Mouse (Mus musculus): Measurements from ENCODE around the gene Timm13.

The Timm13 gene

DNA sequence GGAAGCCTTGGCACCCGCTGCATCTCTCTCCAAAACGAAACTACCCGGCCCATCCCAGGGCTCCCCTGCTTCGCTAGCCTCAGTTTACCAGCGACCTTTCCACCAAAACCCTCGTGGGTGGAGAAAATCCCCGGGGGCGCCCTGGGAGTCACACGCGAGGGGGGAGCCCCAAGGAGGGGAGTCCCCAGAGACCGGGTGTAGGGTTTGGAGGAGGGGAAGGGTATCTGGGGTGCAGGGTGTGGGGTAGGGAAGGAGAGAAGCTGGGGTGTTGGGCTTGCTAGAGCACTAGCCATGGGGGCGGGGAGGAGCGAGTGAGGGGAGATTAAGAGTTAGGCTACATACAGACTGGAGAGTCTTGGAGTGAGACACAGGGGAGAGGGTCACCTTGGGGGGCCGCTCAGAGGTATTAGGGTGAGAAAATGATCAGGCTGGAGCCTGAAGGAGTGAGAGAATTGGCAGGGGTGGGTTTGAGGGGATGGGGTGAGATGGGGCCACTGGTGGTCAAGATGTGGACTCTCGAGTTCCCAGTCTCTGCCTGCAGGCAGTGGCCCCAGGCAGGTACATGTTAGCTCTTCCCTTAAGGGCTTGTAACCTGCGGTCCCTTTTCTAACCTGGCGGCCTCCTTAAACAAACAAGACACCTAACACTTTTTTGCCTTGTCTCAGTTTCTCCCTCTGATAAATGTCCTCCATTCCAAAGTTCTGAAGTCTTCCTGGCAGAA, 32.1 kb upstream of the Timm13 start:
- no peak for DNase-seq (ENCODE audit: low spot score)

DNA sequence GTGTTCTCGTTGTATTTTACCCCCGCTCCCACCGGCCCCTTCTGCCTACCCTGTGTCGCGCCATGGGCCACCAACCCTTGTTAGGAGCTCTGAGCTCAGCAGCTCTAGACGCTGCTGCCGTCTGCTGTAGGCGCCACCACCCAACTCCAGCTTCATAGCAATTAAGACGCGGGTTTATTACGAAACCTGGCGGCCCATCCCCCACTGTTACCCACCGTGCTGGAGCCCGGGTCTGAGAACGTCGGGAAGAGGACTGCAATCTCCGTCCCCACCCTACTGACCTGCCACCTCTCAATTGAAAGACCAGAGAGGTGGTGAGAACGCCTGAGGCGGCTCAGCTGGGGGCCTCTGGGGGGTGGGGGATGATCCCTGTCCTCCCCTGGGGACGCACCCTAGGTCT, 31.4 kb upstream of the Timm13 start:
- no peak for DNase-seq (ENCODE audit: low spot score)

DNA sequence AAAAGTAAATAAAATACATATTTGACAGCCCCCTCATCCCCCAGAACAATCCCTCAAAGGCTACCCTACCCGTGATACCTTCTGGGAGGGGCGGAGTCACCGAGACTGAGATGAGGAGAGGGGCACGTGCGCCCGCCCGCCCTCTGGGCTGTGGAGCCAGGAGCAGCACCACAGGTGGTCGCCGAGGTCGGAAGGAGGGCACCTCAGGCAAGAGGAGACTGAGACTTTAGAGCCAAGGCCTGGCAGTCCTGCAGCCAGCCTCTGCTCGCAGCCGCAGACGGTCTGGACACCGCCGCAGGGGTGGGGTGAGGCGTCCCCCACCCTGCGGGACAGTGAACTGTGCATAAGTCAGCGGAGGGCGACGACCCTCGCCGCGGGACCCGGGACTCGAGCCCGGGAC, 30.9 kb upstream of the Timm13 start:
- no peak for DNase-seq (ENCODE audit: low spot score)

DNA sequence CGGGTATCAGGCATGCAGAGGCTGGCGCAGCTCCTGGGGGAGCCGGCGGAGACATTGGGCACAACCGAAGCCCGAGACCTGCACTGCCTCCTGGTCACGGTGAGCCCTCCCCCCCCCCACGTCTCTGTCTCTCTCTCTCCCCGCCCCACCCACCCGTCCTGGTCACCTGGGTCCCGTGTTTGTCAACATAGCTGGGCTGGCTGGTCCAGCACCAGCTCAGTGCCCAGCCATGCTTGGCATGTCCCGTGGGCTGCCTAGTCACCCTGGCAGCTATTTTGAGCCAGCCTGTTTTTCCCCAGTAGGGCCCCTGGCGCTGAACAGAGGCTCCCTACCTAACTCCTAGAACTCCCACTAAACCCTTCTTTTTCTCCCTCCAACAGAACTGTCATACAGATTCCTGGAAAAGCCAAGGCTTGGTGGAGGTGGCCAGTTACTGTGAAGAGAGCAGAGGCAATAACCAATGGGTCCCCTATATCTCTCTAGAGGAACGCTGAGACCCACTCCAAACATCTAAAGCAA, 30.4 kb upstream of the Timm13 start:
- DNase-seq (ENCODE audit: low spot score): no peak

DNA sequence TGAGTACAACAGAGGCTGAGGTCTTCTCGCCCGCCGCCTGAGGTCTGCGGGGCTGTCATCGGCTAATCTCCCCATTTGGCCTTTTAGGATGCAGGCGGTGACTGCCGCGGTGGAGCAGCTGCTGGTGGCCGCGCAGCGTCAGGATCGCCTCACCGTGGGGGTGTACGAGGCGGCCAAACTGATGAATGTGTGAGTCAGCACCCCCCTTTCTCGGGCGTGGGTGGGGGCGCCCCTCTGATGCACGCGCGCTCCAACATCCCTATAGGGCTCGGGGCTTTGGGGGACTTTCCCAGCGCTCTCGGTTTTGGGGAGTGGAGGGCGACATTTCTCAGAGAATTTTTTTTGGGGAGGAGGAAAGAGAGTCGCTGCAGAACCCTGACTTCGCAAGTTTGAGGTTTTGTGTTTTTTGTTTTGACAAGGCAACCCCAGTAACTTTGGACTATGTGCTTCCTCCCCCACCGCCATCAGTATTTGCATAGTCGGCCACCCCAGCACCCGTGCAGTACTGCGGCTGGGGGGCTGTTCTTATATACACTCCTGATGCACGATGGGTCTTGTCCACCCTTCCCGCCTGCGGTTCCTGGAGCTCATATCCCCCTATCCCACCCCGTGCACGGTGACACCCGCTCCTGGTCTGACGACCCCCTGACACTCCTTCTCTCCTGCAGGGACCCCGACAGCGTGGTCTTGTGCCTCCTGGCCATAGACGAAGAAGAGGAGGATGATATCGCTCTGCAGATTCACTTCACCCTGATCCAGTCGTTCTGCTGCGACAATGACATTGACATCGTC, 29.8 kb upstream of the Timm13 start:
- peak; percentile 26 for DNase-seq (ENCODE audit: low spot score)

DNA sequence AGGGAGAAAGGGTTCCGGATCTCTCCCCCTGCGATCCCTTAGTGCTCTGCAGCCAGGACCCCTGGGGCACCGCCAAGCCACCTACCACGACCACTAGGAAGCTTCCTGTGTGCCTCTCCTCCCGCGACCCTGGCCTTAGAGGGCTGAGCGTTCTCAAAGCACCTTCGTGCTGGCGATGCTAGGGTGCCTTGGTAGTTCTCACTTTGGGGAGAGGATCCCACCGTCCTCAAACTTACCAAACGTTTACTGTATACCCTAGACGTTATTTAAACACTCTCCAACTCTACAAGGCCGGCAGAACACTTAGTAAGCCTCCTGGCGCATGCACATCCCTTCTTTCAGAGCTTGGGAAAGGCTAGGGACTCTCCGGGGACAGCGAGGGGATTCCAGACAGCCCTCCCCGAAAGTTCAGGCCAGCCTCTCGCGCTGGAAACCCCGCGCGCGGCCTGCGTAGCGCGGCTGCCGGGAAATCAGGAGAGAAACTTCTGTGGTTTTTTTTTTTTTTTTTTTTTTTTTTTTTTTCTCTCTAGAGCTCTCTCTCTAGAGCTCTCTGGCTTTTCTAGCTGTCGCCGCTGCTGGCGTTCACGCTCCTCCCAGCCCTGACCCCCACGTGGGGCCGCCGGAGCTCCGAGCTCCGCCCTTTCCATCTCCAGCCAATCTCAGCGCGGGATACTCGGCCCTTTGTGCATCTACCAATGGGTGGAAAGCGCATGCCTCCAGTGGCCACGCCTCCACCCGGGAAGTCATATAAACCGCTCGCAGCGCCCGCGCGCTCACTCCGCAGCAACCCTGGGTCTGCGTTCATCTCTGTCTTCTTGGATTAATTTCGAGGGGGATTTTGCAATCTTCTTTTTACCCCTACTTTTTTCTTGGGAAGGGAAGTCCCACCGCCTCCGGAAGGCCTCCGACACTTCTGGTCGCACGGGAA, 28.8 kb upstream of the Timm13 start, which contains the start of gene Gadd45b:
TSS of gene Gadd45b (plus strand) at position 775 of the 928 bp plus-strand sequence.
- peak; percentile 95 for DNase-seq (ENCODE audit: low spot score)

DNA sequence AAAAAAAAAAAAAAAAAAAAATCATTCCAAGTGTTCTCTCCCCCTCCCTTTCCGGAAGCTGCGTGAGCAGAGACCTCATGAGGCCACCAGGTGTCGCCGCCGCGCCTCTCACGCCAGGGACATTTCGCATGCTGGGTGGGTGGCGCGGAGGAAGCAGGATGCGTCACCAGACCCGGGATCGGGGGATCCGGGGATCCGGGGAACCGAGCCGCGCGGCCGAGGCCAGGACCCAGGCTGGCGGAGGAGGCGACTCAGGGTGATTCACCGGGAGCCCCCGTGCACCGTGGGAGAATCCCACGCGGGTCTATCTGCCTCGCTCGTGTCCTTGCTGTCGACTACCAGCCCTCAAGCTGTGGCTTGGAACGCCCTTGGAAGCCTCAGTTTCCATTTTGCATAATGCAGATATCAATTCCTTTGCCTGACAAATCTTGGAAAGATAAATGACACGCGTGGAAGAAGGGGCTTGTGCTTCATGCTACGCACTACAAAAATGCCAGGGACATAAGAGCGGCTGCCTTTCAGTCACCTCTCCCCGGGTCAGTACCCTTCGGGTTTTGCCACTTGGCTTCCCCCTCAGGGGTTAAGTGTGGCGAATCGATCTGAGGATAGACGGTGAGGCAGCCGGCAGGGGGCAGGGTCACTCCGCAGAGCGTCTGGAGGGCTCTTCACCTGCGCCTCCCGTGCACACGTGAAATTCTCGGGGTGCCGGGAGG, 28.0 kb upstream of the Timm13 start:
- DNase-seq (ENCODE audit: low spot score): peak; percentile 86

DNA sequence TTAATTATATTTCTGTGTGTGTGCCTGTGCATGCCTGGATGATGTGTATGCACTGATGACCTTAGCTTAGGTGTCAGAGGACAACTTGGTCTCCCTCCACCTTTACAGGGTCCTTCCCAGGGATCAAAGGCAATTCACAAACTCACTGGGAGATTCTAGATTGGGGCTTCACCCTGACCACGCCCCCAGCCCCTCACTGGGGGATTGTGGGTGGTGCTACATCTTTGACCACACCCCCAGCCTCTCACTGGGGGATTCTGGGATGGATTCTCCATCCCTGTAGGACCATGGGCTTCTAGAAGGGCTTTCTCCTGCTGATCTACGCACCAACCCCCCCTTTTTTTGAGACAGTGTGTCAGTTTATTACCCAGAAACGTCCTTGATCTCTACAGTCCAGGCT, 24.7 kb upstream of the Timm13 start:
- DNase-seq (ENCODE audit: low spot score): no peak

DNA sequence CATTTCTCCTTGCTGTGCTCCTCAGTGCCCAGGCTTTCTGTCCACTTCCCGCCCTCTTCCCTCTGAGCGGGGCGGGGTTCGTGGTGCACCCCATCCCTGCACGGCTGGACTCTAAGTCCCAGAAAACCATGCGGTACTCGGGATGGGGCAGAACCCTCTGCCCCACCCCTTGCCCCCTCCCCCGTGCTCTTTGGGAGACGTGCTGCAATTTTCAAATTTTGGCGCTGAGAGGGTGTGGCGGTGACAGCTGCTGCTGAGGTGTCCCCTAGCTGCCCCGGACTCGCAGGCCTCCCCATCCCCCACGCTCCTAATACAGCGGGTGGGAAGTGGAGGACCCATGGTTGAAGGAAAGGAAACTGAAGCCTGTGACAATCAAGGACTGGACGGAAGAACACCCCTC, 21.2 kb upstream of the Timm13 start:
- DNase-seq (ENCODE audit: low spot score): no peak

DNA sequence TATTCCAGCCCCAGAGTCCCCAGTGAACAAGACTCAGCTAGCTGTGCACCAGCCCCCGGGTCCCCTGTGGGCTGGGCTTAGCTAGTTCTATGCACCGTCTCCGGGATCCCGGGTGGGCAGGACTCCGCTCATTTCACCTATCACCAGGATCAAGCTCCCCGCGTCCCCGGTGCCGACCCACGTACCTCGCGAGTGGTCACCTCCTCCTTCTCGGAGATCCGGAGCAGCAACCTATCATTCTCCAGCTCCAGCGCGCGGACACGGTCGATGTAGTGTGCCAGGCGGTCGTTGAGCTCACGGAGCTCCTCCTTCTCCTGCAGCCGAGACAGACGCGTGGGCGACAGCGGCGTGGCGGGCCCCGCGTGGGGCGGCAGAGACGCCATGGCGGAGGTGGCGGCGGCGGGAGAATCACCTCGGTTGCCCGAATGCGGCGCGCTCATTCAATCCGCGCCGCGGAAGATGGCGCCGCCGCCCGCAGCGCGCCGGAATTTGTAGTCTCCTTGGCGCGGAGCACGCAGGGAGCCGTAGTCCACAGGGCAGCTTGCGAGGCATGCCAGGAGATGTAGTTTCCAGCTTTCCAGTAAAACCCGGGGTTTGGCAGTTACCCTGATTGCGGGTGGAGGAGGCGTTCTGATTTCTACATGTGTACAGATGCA, 17.1 kb upstream of the Timm13 start, which contains the start of gene Lmnb2:
TSS of gene Lmnb2 (minus strand) at position 467 of the 656 bp plus-strand sequence.
- peak; percentile 74 for DNase-seq (ENCODE audit: low spot score)

DNA sequence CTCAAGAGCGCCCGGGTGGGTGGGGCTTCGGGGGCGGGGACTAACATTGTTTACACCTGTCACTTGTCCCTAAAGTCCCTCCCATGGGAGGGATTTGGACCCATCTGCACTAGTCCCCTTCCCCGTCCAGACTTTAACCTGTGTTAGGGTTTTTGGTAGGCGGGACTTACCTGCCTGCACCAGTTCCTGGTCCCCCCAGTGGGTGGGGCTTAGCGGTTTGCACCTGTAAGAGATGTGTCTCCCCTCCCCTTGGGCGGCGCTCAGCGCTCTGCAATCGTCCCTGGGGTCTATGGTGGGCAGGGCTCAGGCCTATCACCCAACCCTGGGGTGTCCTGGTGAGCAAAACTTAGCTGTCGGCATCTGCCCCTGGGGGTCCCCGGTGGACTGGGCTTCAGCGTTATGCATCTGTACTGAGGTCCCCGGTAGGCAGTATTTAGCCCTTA, 16.6 kb upstream of the Timm13 start:
- DNase-seq (ENCODE audit: low spot score): no peak

DNA sequence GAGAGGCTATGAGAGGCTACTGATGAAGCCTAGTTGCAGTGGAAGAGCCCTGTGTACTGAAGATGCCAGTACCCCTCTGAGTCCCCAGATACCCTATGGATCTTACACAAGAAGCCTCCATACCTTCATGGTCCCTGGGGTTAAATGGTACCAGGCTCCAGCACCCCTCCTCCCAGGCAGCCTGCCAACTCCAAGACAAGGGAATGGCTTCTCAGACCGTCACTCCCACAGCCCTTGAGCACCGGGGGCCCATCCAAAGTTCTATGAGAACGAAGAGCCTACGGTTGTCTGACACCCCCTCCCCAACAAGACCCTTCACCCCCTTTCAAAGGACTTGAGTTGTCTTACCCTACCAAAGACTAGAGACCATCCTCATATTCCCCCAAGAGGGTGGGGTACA, 15.0 kb upstream of the Timm13 start:
- no peak for DNase-seq (ENCODE audit: low spot score)

DNA sequence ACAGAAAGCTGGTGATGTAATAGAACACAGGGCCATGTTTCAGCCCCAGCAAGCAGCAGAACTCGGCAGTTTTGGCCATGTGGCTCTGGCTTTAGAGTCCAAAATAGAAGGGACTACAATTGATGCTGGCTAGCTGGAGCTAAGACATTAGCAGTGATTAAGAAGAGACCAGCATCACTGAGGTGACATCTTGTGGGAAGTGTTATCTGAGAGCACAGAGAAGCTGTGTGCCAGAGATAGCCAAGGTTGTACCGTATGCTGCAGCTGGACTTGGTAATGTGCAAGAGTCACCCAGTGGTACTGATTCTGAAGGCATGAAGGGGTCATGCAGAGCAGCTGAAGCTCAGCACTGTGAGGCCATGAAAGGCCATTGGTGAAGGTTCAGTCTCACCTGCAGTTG, 14.5 kb upstream of the Timm13 start:
- DNase-seq (ENCODE audit: low spot score): no peak

DNA sequence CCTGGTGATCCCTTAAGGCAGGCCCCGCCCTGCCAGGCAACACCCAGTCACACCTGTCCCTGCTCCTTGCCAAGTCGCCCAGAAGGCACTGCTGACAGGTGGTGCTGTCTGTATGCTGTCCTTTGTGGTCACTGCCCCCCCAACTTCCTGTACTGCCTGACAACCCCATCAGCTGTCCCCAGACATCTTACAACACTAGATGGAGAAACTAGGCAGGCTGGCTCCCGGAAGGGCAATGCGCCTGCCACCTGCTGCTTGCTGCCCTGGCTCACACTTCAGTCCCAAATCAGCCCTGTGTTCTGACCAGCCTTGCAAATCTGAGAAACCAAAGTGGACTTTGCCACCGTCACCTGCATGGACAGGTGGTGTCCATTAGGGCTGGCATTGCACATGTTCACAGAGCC, 13.5 kb upstream of the Timm13 start:
- no peak for DNase-seq (ENCODE audit: low spot score)

DNA sequence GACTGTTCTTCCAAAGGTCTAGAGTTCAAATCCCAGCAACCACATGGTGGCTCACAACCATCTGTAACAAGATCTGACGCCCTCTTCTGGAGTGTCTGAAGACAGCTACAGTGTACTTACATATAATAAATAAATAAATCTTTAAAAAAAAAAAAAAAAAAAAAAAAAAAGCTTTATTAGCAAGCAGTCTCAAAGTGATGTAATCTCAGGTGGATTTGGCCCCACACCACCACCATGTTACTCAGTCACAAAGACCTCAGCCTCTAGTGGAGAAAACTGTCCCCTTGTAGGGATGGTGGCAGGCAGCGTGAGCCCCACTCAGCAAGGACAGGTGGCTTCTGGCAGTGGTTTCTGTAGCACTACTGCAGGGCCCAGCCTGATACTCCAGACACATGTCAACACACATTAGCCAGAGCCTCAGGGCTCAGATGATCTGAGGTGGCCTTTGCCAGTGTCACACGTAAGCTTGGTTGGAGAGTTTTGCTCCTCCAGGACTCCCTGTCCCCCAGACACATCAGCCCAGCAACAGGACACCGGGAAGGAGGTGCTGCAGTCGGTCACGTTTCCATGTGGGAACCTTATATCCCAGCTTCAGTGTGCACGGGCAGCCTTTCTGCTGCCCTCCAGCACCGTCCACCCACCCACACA, 12.7 kb upstream of the Timm13 start:
- DNase-seq (ENCODE audit: low spot score): no peak

DNA sequence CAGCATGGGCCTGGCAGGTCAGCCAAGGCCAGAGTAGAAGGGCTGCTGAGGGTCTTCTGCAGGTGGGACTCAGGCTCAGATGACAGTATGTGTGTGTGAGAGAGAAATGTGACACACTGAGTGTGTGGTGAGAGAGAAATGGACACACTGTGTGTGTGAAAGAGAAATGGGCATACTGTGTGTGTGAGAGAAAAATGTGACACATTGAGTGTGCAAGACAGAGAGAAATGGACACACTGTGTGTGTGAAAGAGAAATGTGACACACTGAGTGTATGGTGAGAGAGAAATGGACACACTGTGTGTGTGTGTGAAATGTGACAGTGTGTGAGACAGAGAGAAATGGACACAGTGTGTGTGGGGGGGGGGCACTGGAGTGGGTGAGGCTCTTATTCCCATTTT, 11.1 kb upstream of the Timm13 start:
- no peak for DNase-seq (ENCODE audit: low spot score)

DNA sequence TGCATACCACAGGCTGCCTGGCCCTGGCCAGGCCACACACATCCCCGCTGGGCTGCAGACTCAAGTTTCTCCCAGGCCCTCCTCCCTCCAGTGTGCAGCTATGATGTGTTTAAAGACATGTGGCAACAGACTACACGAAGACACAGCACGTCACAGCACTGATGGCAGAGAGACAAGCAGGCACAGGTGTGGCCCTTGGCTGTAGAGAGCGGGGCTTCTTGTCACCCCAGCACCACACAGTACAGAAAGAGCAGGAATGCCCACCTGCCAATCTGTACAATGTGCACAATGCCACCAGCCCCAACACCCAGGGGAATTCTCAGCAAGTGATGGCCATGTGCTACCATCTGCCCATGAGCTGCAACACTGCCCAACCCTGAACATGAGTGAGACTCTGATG, 10.6 kb upstream of the Timm13 start:
- no peak for DNase-seq (ENCODE audit: low spot score)

DNA sequence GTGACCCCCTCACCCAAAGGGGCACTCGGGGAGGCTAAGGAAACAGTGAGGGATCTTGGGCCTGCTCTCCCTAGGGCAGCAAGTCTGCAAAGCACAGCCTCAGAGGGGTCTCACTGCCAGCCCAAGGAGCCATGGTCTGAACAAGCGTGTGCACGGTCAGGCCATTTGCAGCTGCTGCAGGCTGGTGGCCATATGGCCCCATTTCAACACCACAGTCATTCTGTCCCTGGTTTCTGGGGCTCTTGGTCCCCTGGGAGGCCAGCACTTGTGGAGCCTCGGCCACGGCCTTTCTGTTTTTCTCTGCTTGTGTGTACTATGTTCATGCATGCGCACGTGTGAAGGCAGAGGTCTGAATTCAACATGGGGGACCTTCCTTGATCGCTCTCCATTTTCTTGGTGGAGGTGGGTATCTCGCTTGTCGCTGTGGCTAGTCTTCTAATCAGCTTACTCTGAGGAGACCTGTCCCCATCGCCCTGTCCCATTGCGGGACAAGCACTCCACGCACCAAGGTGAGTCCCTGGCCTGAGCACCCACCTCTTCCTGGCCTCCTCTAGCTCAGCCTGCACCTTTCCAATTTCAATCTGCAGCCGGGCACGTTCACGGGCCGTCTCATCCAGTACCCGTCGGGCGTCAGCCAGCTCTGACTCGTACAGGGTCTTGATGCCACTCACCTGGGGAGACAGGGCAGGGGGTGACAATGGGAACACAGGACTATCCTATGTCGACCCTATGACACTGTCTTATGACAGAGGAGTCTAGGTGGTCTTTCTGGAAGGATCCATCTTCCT, 8.8 kb upstream of the Timm13 start:
- no peak for DNase-seq (ENCODE audit: low spot score)

DNA sequence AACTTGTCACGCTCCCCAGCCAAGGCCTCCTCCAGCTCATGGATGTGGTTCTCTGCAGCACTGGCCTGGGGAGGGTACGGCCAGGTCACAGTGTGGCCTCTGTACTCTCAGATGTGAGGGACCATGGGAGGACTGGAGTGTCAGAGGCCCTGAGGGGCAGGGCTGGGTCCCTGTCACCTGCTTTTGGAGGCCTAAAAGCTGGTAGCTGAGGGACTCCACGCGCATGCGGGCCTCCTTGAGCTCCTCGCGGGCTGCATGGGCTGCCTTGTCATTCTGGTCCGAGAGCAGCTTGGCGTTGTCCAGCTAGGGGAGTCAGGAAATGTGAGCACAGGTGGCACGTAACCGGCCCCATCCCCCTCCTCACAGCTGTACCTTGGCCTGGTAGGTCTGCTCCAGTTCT, 3.9 kb upstream of the Timm13 start:
- DNase-seq (ENCODE audit: low spot score): no peak
